Mouse (Mus musculus) erythroblast, embryonic 14.5 days (primary cell): Measurements from ENCODE around the gene Tex26. TPM values are rescaled to one million over a fixed set of nuclear protein-coding genes. Genes with fewer than 3 reads are reported as not detected.

ENCODE experiments used
- H3K27me3 ChIP-seq: 2 replicates; pipeline ENCODE4 v1.6.1; 2012; ENCODE audit warnings: inconsistent platforms; ENCODE audit not compliant: control insufficient read depth
- H3K36me3 ChIP-seq: 2 replicates; pipeline ENCODE4 v1.6.1; 2012; ENCODE audit warnings: mild to moderate bottlenecking, inconsistent platforms; ENCODE audit not compliant: control insufficient read depth
- H3K4me1 ChIP-seq: 2 replicates; pipeline ENCODE4 v1.6.1; 2012; ENCODE audit warnings: inconsistent platforms; ENCODE audit not compliant: control insufficient read depth
- H3K4me3 ChIP-seq: replicated peaks from 2 replicates; pipeline ENCODE3; 2012; ENCODE audit warnings: moderate library complexity, mild to moderate bottlenecking, inconsistent platforms
- H3K9me3 ChIP-seq: 2 replicates; pipeline ENCODE4 v1.6.1; 2012; ENCODE audit warnings: low read length, inconsistent platforms, mixed read lengths; ENCODE audit not compliant: control insufficient read depth
- GATA1 ChIP-seq: IDR thresholded peaks from 2 replicates; pipeline ENCODE4 v1.6.1; 2012; ENCODE audit warnings: low read length, inconsistent platforms, mixed read lengths
- TAL1 ChIP-seq: IDR thresholded peaks from 3 replicates; pipeline ENCODE4 v1.6.1; 2012; ENCODE audit warnings: low read length, inconsistent platforms, mixed read lengths
- polyA plus RNA-seq: library from polyadenylated mRNA; stranded (reverse); fragments of >175 nt; gene quantifications from 2 replicates; pipeline ENCODE4 v1.2.3, GENCODE M21; 2012

Tex26 gene
- polyA plus RNA-seq, 1 experiment = not detected

GRCm38 (mm10) chr5:149411509-149412193 lies 27.8 kb upstream of the Tex26 start, which contains the start of gene Medag:
TSS of gene Medag (plus strand) at chr5:149411749.
- H3K9me3 ChIP-seq = peaks cover 5% of the 10 kb centered on the region; the same call in 1 of the 2 replicates
- H3K27me3 ChIP-seq = peaks cover 16% of the 10 kb centered on the region
- no peaks in the 10 kb centered on the region; the same call in 1 of the 2 replicates for H3K4me1 ChIP-seq
- no peaks in the 10 kb centered on the region for H3K36me3 ChIP-seq
- no peak within 1 kb of the TSS for H3K4me3 ChIP-seq
- TF ChIP-seq GATA1 = no peak
- no peak for TF ChIP-seq TAL1

- H3K4me1 ChIP-seq = no peaks in the 10 kb centered on the region; the same call in 1 of the 2 replicates
- H3K4me3 ChIP-seq = no peak overlapping the region
Observed at GRCm38 (mm10) chr5:149412194-149412575, 27.3 kb upstream of the Tex26 start.

GRCm38 (mm10) chr5:149412671-149413070 lies 26.8 kb upstream of the Tex26 start:
- TF ChIP-seq GATA1 = no peak
- TF ChIP-seq TAL1 = no peak
- peaks cover 16% of the 10 kb centered on the region for H3K27me3 ChIP-seq
- H3K4me1 ChIP-seq = no peaks in the 10 kb centered on the region; the same call in 1 of the 2 replicates
- no peaks in the 10 kb centered on the region for H3K36me3 ChIP-seq
- no peak overlapping the region for H3K4me3 ChIP-seq
- peaks cover under 1% of the 10 kb centered on the region; the same call in 1 of the 2 replicates for H3K9me3 ChIP-seq

More at GRCm38 (mm10) chr5:149412194-149412575, 27.3 kb upstream of the Tex26 start:
- TF ChIP-seq TAL1 (no peak), GATA1 (no peak)
- Histone ChIP-seq H3K36me3 (no peaks in the 10 kb centered on the region), H3K27me3 (peaks cover 16% of the 10 kb centered on the region), H3K9me3 (peaks cover 4% of the 10 kb centered on the region; the same call in 1 of the 2 replicates)

GRCm38 (mm10) chr5:149414369-149415167 lies 24.9 kb upstream of the Tex26 start:
- Histone ChIP-seq H3K9me3 (no peaks in the 10 kb centered on the region), H3K27me3 (peaks cover 16% of the 10 kb centered on the region), H3K4me1 (no peaks in the 10 kb centered on the region; the same call in 1 of the 2 replicates), H3K36me3 (no peaks in the 10 kb centered on the region), H3K4me3 (no peak overlapping the region)
- TF ChIP-seq TAL1 (no peak), GATA1 (no peak)

- peaks cover 3% of the 10 kb centered on the region for H3K27me3 ChIP-seq
- H3K4me1 ChIP-seq = no peaks in the 10 kb centered on the region
- no peaks in the 10 kb centered on the region for H3K36me3 ChIP-seq
- no peak for TF ChIP-seq GATA1
- TF ChIP-seq TAL1 = no peak
- no peak overlapping the region for H3K4me3 ChIP-seq
- H3K9me3 ChIP-seq = no peaks in the 10 kb centered on the region
Observed at GRCm38 (mm10) chr5:149417381-149417780, 22.1 kb upstream of the Tex26 start.

GRCm38 (mm10) chr5:149426525-149426924 lies 12.9 kb upstream of the Tex26 start:
- Histone ChIP-seq H3K4me1 (peaks cover 36% of the 10 kb centered on the region), H3K9me3 (no peaks in the 10 kb centered on the region), H3K4me3 (no peak overlapping the region), H3K36me3 (no peaks in the 10 kb centered on the region), H3K27me3 (no peaks in the 10 kb centered on the region)
- TF ChIP-seq TAL1 (no peak), GATA1 (no peak)

GRCm38 (mm10) chr5:149427277-149428060 lies 12.0 kb upstream of the Tex26 start:
- TF ChIP-seq TAL1 (no peak), GATA1 (no peak)
- no peak overlapping the region for H3K4me3 ChIP-seq
- peaks cover 36% of the 10 kb centered on the region for H3K4me1 ChIP-seq
- no peaks in the 10 kb centered on the region for H3K36me3 ChIP-seq
- no peaks in the 10 kb centered on the region for H3K9me3 ChIP-seq
- no peaks in the 10 kb centered on the region for H3K27me3 ChIP-seq

GRCm38 (mm10) chr5:149428347-149428746 lies 11.1 kb upstream of the Tex26 start:
- no peak overlapping the region for H3K4me3 ChIP-seq
- peaks cover 36% of the 10 kb centered on the region for H3K4me1 ChIP-seq
- TF ChIP-seq GATA1 = no peak
- no peak for TF ChIP-seq TAL1
- no peaks in the 10 kb centered on the region for H3K9me3 ChIP-seq
- H3K27me3 ChIP-seq = no peaks in the 10 kb centered on the region
- H3K36me3 ChIP-seq = no peaks in the 10 kb centered on the region

- no peak overlapping the region for H3K4me3 ChIP-seq
- no peaks in the 10 kb centered on the region for H3K27me3 ChIP-seq
- no peaks in the 10 kb centered on the region for H3K9me3 ChIP-seq
- no peak for TF ChIP-seq TAL1
- no peak for TF ChIP-seq GATA1
- H3K4me1 ChIP-seq = peaks cover 39% of the 10 kb centered on the region
- H3K36me3 ChIP-seq = no peaks in the 10 kb centered on the region
Observed at GRCm38 (mm10) chr5:149428810-149429255, 10.6 kb upstream of the Tex26 start.
